Mouse (Mus musculus): ENCODE measurements at regions not wholly inside any gene's neighbourhood (a gene's known extent, or its start where the extent isn't known, plus 50 kb on each side); places are given as distances from the start of the nearest gene placed in this dataset.

DNA sequence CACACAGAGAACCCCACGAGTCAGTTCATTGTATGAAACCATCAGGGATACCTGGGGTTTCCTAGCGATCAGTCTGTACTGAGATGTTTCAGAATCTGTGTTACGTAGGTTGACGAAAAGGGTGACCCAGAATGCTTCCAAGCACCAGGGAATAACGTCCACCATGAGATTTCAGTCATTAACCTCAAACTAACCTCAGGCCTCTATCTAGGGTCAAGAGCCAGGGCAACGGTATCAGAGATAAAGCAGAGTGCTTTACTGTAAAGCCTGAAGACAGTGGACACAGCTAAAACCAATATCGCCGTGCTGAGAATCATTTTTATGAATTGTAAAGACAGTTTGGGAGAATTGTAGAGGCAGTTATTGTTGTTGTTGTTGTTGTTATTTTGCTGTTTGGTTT, 52.9 kb upstream of the Errfi1 start:
- no peak for ATAC-seq (replicated peaks; ENCODE audit: poor library complexity, severe bottlenecking)

DNA sequence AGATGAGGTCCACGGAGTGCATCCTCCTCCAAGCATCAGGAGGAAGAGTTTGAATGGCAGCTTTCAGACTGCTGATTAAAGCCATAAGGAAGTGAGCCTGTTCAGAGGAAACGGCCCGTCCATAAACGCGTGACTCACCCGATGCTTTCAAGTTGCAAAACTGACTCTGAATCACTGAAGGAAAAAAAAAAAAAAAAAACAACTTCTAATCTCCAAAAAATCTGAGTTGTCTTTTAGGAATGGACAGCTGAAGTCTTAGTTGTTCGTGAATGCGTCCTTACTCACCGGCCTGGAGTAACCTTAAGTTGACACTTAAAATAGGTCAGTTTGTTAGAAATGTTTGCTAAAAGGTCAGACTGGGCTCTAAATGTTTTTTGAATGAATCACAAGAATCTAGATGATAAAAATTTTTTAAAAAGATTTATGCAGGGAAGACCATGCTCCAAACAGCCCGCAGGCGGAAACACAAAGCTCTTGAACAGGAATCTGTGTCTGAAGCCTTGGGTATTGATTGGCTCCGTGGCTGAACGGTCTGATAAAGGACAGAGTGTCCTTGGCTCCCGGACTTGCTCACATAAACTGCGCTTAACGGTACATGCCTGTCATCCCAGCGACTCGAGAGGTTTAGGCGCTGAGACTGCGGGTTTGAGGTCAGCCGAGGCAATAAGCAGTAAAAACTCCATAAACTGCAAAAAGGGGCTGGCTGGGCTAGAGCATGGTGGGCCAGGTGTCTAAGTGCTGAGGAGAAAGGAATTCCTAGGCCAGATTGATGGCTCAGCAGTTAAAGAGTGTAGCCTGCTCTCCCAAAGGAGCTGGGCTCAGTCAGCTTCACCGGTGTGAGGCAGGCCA, 53.9 kb upstream of the Errfi1 start:
- peak; percentile 80 for ATAC-seq (replicated peaks; ENCODE audit: poor library complexity, severe bottlenecking)

DNA sequence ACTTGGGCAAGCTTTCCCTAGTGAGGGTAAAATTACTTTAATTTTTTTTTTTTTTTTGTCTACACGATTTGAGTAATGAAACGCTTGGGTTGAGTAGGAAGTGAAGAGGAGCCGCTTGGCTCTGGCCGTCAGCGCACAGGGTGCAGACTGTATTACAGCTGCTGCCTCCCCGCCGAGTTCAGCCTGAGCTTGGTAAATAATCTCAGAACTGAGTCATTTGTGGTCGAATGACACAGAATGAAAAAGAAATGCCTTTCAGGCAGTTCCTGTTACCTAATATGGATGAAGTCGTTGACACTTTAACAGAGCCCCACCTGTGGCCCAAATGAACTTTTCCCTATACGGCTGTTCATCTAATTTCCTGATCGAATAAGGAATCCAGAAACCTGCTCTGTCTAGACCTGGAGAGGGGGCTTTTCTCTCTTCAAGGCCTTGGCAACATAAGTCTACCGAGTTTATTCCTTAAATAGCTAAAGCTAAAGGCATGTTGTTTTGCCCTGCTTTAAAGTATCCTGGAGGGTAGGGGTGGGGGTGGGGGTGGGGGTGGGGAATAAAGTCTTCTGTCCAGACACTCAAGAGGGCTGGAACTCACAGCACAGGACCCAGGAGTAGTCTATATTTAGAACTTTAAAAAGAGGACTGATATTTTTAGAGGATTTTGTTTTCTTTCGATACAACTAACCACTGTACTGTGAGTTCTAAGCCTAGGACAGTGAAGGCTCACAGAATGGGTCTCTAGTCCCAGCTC, 54.8 kb upstream of the Errfi1 start:
- ATAC-seq (replicated peaks; ENCODE audit: poor library complexity, severe bottlenecking), result peak; percentile 89

- ATAC-seq (replicated peaks; ENCODE audit: poor library complexity, severe bottlenecking), result peak; percentile 45
Observed at GRCm38 (mm10) chr4:150798281-150798680, 55.4 kb upstream of the Errfi1 start.

DNA sequence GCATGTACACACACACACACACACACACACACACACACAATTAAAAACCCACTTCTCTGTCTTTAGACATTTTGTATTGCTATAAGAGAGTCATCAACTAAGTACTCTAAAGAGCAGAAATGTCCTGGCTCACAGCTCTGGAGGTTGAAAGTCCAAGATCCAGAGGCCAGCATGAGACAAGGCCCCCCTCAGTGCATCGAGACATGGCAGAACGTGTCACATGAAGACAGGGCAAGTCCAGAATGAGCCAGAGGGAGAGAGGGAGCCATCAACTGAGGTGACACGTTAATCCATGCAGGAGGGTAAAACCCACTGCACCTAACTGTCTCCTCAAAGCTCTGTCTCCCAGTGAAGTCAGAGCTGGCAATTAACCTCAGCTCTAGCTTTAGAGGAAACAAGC, 56.7 kb upstream of the Errfi1 start:
- no peak for ATAC-seq (replicated peaks; ENCODE audit: poor library complexity, severe bottlenecking)

DNA sequence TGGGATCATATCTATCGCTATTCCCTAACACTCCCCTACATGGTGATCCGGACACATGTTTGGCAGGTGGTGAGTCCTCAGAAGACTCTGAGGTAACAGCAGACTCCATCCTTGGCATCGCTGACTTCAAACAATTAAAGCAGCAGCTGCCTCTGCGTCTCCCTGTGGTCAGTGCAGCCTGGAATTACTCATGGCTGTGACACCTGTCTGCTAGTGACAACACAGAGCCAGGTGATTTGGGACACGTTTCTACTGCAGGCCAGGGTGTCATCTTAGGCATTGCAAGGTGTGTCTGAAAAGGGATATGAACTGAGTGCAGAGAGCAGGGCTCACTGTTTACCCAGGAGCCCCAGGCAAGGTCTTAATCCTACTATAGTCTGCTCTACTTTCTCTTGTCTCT, 58.8 kb upstream of the Errfi1 start:
- ATAC-seq (replicated peaks; ENCODE audit: poor library complexity, severe bottlenecking), result no peak

DNA sequence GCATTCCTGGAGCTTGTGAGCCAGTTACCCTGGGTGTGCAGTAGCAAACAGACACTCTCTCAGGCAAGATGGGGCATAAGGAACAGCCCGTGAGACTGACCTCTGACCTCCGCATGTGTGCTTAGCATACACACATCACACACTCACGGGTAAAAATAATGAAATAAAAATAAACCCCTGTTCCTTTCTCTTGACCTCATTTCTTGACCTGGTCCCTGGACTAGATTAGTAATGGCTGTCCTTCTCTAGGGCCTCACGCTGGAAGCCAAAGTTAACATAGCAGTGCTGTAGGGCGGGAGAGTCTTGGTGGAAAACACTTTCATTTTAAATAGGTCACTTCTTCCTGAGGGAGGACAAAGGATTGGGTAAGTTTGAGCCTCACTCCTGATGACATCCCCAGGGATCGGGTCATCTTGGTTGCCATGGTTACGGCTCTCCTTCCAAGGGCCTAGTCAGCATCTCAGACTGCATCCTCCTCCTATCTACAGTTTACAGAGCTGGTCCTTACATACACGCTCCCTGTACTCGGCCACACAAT, 59.4 kb upstream of the Errfi1 start:
- ATAC-seq (replicated peaks; ENCODE audit: poor library complexity, severe bottlenecking), result no peak

DNA sequence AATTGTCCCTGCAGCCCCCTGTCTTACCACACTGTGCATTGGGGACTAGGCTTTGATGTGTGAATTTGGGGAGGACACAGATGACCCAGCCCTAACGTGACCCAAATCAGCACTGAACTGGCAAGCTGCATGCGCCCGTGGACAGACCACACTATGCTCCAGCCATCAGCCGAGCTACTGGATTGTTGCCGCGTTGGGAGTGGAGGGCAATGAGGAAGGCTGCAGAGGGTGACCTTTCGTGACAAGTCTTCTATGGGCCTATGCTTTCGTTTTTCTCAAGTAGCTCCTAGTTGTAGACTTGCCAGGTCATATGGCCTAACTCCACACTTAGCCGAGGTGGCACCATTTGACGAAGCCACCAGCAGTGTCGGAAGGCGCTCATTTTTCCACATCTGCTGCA, 60.6 kb upstream of the Errfi1 start:
- ATAC-seq (replicated peaks; ENCODE audit: poor library complexity, severe bottlenecking), result no peak

- peak; percentile 92 for ATAC-seq (replicated peaks; ENCODE audit: poor library complexity, severe bottlenecking)
Observed at GRCm38 (mm10) chr4:150789166-150789565, 64.6 kb upstream of the Errfi1 start.

- no peak for ATAC-seq (replicated peaks; ENCODE audit: poor library complexity, severe bottlenecking)
Observed at GRCm38 (mm10) chr4:150787113-150787512, 66.6 kb upstream of the Errfi1 start.

DNA sequence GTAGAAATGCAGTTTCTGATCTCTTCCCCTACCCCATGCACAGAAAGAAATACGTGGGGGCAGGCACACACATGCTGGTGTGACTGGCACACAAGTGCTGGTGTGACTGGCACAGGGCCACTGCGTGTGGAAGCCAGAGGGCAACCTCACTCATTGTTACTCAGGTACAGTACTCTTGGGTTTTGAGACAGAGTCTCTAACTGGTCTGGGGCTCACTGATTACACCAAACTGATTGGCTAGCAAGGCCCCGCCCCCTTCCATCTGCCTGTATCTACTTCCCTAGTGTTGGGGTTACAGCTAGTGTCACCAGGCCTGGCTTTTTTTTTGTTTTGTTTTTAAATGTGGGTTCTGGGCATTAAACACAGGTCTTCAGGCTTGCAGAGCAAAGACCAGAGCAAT, 67.1 kb upstream of the Errfi1 start:
- peak; percentile 64 for ATAC-seq (replicated peaks; ENCODE audit: poor library complexity, severe bottlenecking)

DNA sequence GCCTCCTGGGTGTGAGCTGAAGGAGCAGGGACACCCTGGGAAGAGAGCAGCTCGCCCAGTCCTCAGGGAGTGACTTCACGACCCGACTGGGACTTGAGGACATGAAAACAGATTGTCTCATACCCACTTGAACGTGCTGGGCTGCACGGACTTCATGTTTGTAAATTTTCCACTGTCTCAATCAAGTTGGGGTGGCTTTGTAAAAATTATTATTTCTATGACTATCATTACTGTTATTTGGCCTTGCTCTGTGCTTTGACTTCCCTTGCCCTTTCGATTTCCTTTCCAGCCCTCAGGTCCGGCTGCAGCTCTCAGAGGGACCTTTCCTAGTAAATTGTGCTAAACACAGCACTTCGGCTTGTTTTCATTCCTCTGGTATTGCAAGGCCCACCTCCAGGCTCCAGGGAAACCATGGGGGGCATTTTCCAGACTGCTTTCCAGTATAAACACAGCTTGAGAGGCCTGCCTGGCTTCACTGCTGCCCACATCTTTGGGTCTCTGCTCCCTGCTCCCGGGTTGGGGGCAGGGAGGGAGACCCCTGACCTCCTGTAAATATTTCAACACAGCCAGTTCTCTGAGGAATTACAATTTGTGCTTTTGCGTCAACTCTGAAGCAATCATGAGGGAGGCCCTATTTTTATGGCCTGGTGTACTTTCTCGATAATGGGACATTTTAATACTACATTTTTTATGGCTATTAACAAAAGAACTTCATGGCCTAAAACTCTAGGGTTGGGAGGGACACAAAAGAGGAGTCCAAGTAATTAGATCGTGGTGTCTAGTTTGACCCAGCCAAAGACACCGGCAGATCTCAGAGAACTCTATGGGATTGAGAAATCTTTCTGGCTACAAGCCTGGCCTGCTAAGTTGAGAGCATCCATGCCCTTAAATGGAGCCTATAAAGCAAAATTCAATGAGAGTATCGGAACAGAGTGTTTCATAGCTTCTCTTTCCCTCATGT, 68.9 kb upstream of the Errfi1 start:
- no peak for ATAC-seq (replicated peaks; ENCODE audit: poor library complexity, severe bottlenecking)

- ATAC-seq (replicated peaks; ENCODE audit: poor library complexity, severe bottlenecking), result no peak
Observed at GRCm38 (mm10) chr4:150781304-150781703, 72.4 kb upstream of the Errfi1 start.

DNA sequence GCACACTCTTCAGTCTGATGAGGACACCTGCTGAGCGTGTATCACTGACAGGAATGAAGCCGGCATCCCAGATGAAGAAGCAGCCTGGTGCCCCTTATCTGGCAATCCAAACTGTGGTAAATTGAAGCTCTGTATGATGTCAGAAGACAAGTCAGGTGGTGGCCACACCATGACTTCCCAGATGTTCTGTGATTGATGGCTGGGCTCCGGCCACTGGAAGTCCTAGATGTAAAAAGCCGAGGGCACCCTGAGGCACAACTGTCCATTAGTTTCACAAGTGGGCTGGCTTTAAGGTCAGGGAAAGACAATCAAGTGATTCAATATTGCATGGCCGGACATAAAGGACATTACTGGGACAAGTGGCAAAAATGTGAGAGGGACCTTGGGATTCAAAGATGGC, 74.4 kb upstream of the Errfi1 start:
- no peak for ATAC-seq (replicated peaks; ENCODE audit: poor library complexity, severe bottlenecking)

DNA sequence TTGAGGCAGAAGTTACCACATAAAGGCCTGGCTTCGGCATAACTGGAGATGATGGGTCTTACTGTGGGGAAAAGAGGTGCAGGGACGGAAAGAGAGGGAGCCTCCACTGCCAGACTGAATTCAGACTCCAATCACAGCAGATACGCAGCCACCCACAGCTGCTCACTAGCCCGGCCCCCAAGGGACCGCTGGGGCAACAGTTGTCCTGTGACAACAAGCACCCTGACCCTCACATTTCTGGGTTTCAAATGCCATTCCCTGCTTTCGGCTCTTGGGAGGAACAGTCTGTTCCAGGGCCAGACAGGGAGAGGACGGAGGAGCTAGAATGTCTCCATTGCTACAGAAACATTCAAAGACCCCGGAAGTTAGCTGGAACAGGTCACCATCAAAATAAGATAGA, 75.0 kb upstream of the Errfi1 start:
- no peak for ATAC-seq (replicated peaks; ENCODE audit: poor library complexity, severe bottlenecking)

DNA sequence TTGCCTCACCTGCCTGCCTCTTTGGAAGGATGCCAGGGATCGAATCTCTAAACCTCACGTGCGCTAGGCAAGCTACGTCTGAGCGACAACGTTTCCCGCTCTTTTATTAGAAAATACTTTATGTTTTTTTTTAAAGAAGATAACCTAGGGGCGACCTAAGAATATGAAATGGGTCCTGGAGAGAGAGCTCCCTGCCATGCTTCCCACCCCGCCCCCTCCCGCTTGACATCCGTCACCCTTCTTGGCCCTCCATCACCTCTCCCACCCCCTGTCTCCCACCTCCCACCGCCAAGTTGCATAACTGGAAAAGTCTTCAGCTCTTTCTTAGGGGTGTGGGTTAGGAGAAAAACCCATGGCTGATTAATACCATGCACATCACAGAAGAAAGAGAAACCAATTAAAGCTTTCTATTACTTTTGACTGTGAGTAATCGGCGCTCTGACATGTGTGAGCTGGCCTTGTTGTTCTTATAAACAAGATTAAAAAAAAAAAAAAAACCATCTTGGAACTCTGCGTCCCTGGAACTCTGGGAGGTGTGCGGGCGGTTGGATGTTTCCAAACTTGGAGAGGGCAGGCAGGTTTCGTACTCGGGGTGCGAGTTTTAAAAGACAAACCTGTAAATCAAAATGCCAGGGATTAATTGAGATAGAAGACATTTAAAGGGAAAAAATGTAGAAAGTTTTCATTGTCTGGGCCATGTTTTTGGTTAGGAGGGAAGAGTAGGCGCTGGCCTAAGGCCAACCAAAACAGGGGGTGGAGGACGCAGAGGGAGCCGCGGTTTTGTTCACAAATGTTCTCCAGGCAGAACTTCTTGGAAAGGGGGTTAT, 77.8 kb upstream of the Errfi1 start:
- no peak for ATAC-seq (replicated peaks; ENCODE audit: poor library complexity, severe bottlenecking)

DNA sequence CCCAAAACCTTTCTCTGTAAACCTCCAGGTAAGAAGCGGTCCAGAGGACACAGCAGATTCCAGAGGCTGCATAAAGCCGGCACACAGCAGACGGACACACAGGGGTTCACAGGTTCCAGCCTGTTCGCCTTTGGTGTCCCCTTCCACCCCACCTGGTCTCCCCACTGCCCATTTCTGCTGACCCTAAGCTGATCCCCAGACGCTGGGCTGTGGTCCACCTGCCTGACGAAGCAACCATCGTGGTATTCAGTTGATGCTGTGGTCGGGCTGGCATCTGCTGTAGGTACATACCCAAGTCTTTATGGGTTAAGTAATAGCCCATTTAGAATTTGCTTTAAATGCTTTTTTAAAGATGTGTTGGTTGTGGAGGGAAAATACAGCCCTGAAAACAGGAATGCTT, 78.4 kb upstream of the Errfi1 start:
- ATAC-seq (replicated peaks; ENCODE audit: poor library complexity, severe bottlenecking), result no peak

DNA sequence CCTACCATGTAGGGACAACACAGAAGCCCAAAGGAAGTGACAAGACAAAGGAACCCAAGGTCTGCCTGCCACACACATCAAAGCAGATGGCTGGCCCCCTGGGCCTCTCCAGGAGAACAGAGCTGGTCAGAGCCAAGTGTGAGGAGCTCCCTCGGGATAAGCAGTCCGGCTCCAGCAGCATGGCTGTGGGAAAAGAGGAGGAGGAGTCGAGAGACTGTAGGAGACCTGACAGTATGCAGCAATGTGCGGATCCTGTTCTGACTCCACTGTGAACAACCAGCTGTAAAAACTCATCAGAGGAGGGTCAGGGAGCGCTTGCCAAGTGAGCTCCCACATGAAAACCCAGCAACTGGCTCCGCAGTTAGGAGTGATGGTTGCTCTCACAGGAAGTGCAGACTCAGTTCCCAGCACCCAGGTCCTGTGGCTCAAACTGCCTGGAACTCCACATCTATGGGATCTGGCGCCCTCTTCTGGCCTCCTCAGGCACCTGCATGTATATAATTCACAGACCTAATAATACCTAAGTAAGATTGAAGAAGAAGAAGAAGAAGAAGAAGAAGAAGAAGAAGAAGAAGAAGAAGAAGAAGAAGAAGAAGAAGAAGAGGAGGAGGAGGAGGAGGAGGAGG, 79.3 kb upstream of the Errfi1 start:
- no peak for ATAC-seq (replicated peaks; ENCODE audit: poor library complexity, severe bottlenecking)
